Mouse (Mus musculus) right cerebral cortex, postnatal 4 days (tissue): ENCODE results near the gene Gm13290.
"Not testable (repeated sequence)": the region's sequence is repeated elsewhere in the genome, so short reads cannot be mapped to it uniquely, and the experiment has no call there.

Source experiments
- DNase-seq: peaks from one replicate; pipeline ENCODE4 v3.0.0-alpha.2; 2022

Gene Gm13290

GRCm38 (mm10) chr4:88773534-88773933 lies at the start of gene Gm13290:
Gene Gm13290, plus strand, starts transcription at chr4:88773834.
- not testable (repeated sequence) for DNase-seq

DNA sequence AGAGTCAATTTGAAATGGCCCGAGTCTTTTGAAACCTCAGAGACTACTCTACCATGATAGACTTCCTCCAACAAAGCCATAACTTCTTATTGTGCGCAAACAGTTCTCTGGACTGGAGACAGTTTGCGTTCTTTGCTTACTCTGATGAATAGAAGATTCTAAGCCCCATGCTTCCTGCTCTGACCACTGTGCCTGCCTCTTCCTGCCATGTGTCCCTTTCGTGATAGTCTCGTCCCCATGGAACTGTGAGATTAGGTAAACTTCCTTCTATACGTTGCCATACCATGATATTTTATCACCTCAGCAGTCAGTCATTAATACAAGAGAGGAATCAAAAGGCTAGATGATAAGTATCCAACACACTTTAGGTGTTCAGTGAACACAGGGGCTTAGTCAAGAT lies 46.9 kb upstream of the Gm13290 start:
- no peak for DNase-seq

- DNase-seq, result no peak
Measured at GRCm38 (mm10) chr4:88727324-88727723, 46.3 kb upstream of the Gm13290 start.

GRCm38 (mm10) chr4:88738480-88738879 lies 35.2 kb upstream of the Gm13290 start:
- DNase-seq, result peak; percentile 53

DNA sequence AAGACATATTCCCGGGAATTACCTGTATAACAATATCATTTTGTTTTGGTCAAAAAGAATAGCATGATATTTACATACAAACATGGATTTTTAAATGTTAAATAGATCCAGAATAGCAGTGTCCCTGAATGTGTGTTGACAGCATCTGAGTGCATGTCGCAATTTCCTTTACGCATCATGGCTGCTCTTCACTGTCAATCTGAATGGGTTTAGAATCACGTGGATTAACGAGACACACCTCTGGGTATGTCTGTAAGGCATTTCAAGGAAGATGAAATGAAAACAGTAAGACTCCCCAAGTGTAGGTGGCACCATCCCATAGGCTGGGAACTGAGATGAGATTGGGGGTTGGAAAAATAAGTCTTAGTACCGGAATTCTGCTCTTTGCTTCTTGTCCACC lies 34.6 kb upstream of the Gm13290 start:
- DNase-seq, result no peak

GRCm38 (mm10) chr4:88741426-88741825 lies 32.2 kb upstream of the Gm13290 start:
- DNase-seq, result no peak

DNA sequence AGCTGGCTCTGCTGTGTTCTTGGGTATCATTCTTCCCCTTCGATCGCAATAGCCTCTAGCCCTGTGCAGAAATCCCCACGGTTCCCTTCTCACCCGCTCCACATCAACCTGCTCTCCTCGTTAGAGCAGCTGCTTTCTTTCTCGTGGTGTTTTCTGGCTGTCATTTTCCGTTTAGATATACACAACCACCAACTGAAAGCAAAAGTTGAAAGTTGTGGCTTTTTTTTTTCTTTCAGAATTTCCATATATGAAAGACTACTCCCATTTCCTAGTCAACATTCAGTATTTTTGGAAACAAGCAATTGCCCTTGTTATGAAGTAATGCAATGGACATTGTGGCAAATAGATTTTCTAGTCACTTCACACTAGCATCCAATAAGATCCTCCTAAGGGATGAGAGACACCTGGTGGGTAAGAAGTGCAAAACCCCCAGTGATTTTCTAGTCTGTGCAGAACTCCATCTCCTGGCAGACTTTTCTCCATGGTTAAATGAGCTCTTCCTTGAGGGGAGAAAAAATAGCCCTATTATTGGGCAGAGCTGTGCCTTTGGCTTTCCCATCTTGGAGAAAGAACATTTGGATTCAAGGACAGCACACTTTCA lies 30.8 kb upstream of the Gm13290 start:
- no peak for DNase-seq

GRCm38 (mm10) chr4:88744207-88744606 lies 29.4 kb upstream of the Gm13290 start:
- no peak for DNase-seq

DNA sequence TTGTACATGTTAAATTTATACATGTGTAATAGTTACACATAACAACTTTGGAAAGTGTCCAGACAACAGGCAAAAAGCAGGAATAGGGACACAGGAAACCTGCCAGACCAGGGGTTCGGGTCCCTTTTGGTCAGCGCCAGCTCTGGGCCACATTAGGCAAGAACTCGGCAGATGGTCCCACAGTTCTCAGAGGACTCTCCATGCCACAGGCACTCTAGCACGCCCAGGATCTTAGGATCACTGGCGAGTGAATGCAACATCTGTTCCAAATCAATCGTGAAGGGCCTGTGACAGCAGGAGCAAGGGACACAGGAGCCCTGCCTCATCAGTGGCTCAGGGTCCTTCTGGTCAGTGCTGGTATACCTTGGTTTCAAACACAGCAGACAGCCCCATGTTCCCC lies 23.7 kb upstream of the Gm13290 start:
- no peak for DNase-seq

GRCm38 (mm10) chr4:88754818-88755340 lies 18.8 kb upstream of the Gm13290 start, which contains the start of gene Gm13271:
Gene Gm13271, plus strand, starts transcription at chr4:88754868.
- DNase-seq, result peak; percentile 48

GRCm38 (mm10) chr4:88756581-88757513 lies 16.8 kb upstream of the Gm13290 start:
- not testable (repeated sequence) for DNase-seq

DNA sequence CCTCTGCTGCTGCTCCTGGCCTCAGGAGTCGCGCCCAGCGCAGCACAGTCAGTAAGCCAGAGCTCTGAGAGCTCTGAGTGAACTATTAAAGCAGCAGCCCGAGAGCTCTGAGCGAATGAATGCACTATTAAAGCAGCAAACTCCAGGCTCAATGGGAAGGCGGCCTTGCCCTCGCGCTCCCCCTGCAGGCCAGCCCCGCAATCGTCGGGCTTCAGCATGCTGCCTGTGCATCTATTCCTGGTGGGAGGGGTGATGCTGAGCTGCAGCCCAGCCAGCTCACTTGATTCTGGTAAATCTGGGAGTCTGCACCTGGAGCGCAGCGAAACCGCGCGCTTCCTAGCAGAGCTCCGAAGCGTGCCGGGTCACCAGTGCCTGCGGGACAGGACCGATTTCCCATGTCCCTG lies 16.0 kb upstream of the Gm13290 start:
- DNase-seq, result peak; percentile 76

DNA sequence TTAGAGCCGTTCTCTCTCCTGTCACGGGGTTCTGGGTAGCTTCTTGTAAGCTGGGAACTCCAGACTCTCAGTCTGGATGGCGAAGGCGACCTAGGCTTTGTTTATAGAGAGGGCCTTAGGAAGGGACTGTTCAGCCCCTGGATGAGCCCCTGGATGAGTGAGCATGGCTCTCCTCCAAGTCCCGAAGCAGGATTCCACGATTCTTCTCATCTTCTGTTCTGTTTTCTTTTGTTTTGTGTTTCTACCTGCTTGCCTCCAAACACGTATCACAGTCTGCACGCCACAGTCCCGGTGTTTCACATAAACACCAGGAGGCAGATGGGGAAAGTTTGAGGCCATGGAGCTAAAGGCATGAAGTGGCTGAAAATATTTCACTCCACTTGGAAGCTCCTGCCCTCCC lies 14.9 kb upstream of the Gm13290 start:
- not testable (repeated sequence) for DNase-seq

GRCm38 (mm10) chr4:88759610-88760268 lies 13.9 kb upstream of the Gm13290 start, which contains the start of gene Gm13283:
Gene Gm13283, plus strand, starts transcription at chr4:88760119.
- peak; percentile 22 for DNase-seq

DNA sequence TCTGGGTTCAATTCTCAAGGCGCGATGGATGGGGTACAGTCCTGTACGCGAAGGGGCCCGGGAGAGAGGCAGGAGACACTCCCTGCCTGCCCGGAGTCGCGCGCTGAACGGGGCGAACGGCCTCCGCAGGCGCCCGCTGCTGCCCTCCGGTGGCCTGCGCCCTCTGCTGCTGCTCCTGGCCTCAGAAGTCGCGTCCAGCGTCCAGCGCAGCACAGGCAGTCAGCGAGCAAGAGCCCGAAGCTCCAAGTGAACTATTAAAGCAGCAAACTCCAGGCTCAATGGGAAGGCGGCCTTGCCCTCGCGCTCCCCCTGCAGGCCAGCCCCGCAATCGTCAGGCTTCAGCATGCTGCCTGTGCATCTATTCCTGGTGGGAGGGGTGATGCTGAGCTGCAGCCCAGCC lies 13.2 kb upstream of the Gm13290 start:
- DNase-seq, result not testable (repeated sequence)

DNA sequence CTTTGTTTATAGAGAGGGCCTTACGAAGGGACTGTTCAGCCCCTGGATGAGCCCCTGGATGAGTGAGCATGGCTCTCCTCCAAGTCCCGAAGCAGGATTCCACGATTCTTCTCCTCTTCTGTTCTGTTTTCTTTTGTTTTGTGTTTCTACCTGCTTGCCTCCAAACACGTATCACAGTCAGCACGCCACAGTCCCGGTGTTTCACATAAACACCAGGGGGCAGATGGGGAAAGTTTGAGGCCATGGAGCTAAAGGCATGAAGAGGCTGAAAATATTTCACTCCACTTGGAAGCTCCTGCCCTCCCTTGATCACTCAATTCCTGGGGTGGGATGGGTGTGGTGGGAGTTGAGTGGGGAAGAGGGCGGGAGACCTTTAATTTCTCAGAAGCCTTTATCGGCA lies 11.9 kb upstream of the Gm13290 start:
- DNase-seq, result peak; percentile 65

- not testable (repeated sequence) for DNase-seq
Measured at GRCm38 (mm10) chr4:88762341-88762740, 11.3 kb upstream of the Gm13290 start.

DNA sequence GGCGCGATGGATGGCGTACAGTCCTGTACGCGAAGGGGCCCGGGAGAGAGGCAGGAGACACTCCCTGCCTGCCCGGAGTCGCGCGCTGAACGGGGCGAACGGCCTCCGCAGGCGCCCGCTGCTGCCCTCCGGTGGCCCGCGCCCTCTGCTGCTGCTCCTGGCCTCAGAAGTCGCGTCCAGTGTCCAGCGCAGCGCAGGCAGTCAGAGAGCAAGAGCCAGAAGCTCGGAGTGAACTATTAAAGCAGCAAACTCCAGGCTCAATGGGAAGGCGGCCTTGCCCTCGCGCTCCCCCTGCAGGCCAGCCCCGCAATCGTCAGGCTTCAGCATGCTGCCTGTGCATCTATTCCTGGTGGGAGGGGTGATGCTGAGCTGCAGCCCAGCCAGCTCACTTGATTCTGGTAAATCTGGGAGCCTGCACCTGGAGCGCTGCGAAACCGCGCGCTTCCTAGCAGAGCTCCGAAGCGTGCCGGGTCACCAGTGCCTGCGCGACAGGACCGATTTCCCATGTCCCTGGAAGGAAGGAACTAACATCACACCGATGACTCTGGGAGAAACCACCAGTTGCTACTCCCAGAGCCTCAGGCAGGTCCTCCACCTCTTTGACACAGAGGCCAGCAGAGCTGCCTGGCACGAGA lies 10.1 kb upstream of the Gm13290 start:
- not testable (repeated sequence) for DNase-seq

GRCm38 (mm10) chr4:88776622-88777021 lies 3.0 kb downstream of the Gm13290 start, which contains the start of gene Gm13289:
Gene Gm13289, plus strand, starts transcription at chr4:88776922.
- not testable (repeated sequence) for DNase-seq

- DNase-seq, result not testable (repeated sequence)
Measured at GRCm38 (mm10) chr4:88779550-88779949, 5.9 kb downstream of the Gm13290 start, which contains the start of gene Gm13272. Gene Gm13272, plus strand, starts transcription at chr4:88779850.

DNA sequence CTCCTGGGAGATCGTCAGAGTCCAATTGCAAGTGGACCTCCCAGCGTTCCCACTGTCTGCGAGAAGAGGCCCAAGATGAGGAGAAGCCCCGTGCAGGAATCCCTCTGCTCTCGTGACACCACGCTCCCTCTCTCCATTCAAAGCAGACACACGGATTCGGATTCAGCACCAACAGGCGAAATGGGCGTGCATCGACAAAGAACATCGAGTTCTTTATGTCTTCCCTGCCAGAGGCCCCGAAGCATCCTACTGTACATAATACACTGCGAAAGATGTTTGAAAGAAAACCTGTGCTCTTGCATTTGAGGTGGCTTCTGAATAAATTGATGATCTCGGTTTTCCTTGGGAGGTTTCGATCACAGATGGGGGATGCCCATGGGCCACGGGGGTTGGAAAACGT lies 6.7 kb downstream of the Gm13290 start:
- DNase-seq, result not testable (repeated sequence)

DNA sequence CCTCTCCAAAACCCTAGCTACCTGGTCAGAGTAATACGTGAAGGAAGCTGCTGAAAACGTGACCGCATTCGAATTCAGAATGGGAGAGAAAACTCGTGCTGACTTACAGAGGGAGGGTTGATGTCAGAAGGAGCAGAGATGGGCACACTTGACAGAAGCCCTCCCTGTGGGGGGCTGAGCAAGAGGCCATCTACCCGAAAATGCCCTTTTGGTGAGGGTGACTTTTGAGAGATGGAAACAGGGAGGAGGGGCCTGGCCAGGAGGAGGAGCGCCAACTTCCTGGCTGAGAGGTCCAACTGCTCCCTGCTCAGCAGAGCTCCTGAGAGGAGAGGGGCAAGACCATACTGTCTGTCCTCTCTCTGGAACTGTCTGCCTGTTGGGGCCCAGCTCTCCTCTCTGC lies 8.2 kb downstream of the Gm13290 start, which contains the start of gene Ifnz:
Gene Ifnz, plus strand, starts transcription at position 301 of the 400 bp plus-strand sequence.
- DNase-seq, result not testable (repeated sequence)
